Mouse (Mus musculus): Measurements from ENCODE around the gene Pde4b. TPM values are rescaled to one million over a fixed set of nuclear protein-coding genes. Genes with fewer than 3 reads are reported as not detected.

Gene Pde4b
- polyA plus RNA-seq, 1 experiment from 2014 or later = 7.0 TPM

GRCm38 (mm10) chr4:102088235-102088867 lies 1.0 kb downstream of the Pde4b start:
- no peaks in the 10 kb centered on the region for H3K36me3 ChIP-seq (ENCODE audit: control insufficient read depth, insufficient read depth, low read length)
- H3K4me2 ChIP-seq (replicated peaks; ENCODE audit: low read depth, low read length) = peak overlapping the region; percentile 96
- DNase-seq (ENCODE audit: low spot score) (peak; percentile 65), ATAC-seq (ENCODE audit: low FRiP score) (peak; percentile 71)
- peaks cover 9% of the 10 kb centered on the region for H3K27me3 ChIP-seq (ENCODE audit: control insufficient read depth, insufficient read depth, low read length)
- no peak overlapping the region for H3K27ac ChIP-seq (ENCODE audit: low read depth, low read length)
- peak overlapping the region; percentile 59 for H3K9ac ChIP-seq (ENCODE audit: low read depth, low read length)
- peak overlapping the region; percentile 59 for H3K4me3 ChIP-seq (ENCODE audit: low read depth, low read length)
- H3K9me3 ChIP-seq (ENCODE audit: control insufficient read depth, low read length) = no peaks in the 10 kb centered on the region
- WGBS = 33% methylated on average over 15 of the region's 15 CpGs
- no peaks in the 10 kb centered on the region; the same call in 1 of the 2 replicates for H3K4me1 ChIP-seq (replicated peaks; ENCODE audit: control insufficient read depth, insufficient read depth, low read length)

DNA sequence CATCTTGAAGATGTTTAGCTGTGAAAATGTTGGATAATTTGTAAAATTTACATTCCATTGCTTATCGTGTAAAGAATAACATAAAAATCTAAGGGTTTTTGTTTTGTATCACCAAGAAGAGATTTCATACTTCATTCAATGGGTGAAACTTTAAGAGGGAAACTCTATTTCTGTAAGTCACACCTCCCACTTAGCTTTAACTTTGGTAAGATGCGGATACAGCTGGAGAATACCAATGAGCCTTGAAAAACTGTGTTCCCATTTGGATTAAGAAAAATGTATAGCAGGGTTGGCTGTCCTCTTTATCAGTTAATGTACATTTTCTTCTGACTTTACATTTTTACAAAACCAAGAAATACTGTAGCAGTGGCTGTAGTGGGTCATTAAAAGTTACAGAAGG lies 8.5 kb downstream of the Pde4b start:
- Histone ChIP-seq H3K9me3 (ENCODE audit: control insufficient read depth, low read length) (no peaks in the 10 kb centered on the region), H3K27ac (ENCODE audit: low read depth, low read length) (no peak overlapping the region), H3K9ac (ENCODE audit: low read depth, low read length) (no peak overlapping the region), H3K4me2 (replicated peaks; ENCODE audit: low read depth, low read length) (no peak overlapping the region), H3K4me3 (ENCODE audit: low read depth, low read length) (no peak overlapping the region), H3K4me1 (replicated peaks; ENCODE audit: control insufficient read depth, insufficient read depth, low read length) (no peaks in the 10 kb centered on the region), H3K27me3 (ENCODE audit: control insufficient read depth, insufficient read depth, low read length) (no peaks in the 10 kb centered on the region), H3K36me3 (ENCODE audit: control insufficient read depth, insufficient read depth, low read length) (no peaks in the 10 kb centered on the region)
- DNase-seq (ENCODE audit: low spot score) = no peak
- ATAC-seq (ENCODE audit: low FRiP score) = no peak
- 91% methylated on average over 2 of the region's 2 CpGs for WGBS

GRCm38 (mm10) chr4:102102241-102102640 lies 14.9 kb downstream of the Pde4b start:
- H3K9ac ChIP-seq (ENCODE audit: low read depth, low read length) = no peak overlapping the region
- no peak overlapping the region for H3K4me3 ChIP-seq (ENCODE audit: low read depth, low read length)
- no peaks in the 10 kb centered on the region for H3K4me1 ChIP-seq (replicated peaks; ENCODE audit: control insufficient read depth, insufficient read depth, low read length)
- DNase-seq (ENCODE audit: low spot score) (no peak), ATAC-seq (ENCODE audit: low FRiP score) (no peak)
- H3K36me3 ChIP-seq (ENCODE audit: control insufficient read depth, insufficient read depth, low read length) = no peaks in the 10 kb centered on the region
- no peaks in the 10 kb centered on the region for H3K9me3 ChIP-seq (ENCODE audit: control insufficient read depth, low read length)
- WGBS = 82% methylated on average over 4 of the region's 4 CpGs
- no peak overlapping the region for H3K27ac ChIP-seq (ENCODE audit: low read depth, low read length)
- H3K4me2 ChIP-seq (replicated peaks; ENCODE audit: low read depth, low read length) = no peak overlapping the region
- no peaks in the 10 kb centered on the region for H3K27me3 ChIP-seq (ENCODE audit: control insufficient read depth, insufficient read depth, low read length)

DNA sequence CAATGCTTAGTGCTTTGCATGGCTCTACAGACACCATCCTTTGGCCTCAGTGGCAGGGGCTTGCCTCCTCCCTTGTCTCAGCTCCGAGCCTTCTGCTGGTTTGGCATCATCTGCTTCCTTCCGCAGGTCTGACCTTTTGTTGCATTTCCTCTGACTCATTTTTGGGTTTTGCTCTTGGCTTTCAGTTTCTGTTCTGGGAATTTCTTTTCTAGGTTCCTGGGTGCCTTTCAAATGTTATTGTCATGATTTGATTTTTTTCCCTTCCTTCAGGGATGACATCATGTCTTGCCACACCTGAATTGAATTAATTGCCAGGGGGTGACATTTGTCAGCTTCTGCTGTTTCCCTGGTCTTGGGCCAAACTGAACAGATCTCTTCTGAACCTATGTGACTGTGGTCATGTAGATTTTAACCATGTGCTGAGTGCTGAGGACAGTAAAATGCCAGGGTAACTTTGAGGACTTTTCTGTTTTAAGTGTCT lies 17.2 kb downstream of the Pde4b start:
- Histone ChIP-seq H3K9me3 (ENCODE audit: control insufficient read depth, low read length) (no peaks in the 10 kb centered on the region), H3K4me2 (replicated peaks; ENCODE audit: low read depth, low read length) (no peak overlapping the region), H3K4me1 (replicated peaks; ENCODE audit: control insufficient read depth, insufficient read depth, low read length) (no peaks in the 10 kb centered on the region), H3K27me3 (ENCODE audit: control insufficient read depth, insufficient read depth, low read length) (no peaks in the 10 kb centered on the region), H3K27ac (ENCODE audit: low read depth, low read length) (no peak overlapping the region), H3K4me3 (ENCODE audit: low read depth, low read length) (no peak overlapping the region), H3K9ac (ENCODE audit: low read depth, low read length) (no peak overlapping the region), H3K36me3 (ENCODE audit: control insufficient read depth, insufficient read depth, low read length) (no peaks in the 10 kb centered on the region)
- WGBS = 91% methylated on average over 2 of the region's 2 CpGs
- DNase-seq (ENCODE audit: low spot score) (no peak), ATAC-seq (ENCODE audit: low FRiP score) (no peak)

GRCm38 (mm10) chr4:102106771-102107170 lies 19.4 kb downstream of the Pde4b start:
- Histone ChIP-seq H3K36me3 (ENCODE audit: control insufficient read depth, insufficient read depth, low read length) (no peaks in the 10 kb centered on the region), H3K4me1 (replicated peaks; ENCODE audit: control insufficient read depth, insufficient read depth, low read length) (no peaks in the 10 kb centered on the region), H3K4me3 (ENCODE audit: low read depth, low read length) (no peak overlapping the region), H3K9me3 (ENCODE audit: control insufficient read depth, low read length) (no peaks in the 10 kb centered on the region), H3K9ac (ENCODE audit: low read depth, low read length) (no peak overlapping the region), H3K27ac (ENCODE audit: low read depth, low read length) (no peak overlapping the region), H3K27me3 (ENCODE audit: control insufficient read depth, insufficient read depth, low read length) (no peaks in the 10 kb centered on the region), H3K4me2 (replicated peaks; ENCODE audit: low read depth, low read length) (no peak overlapping the region)
- 92% methylated on average over 6 of the region's 6 CpGs for WGBS
- DNase-seq (ENCODE audit: low spot score) (no peak), ATAC-seq (ENCODE audit: low FRiP score) (no peak)

DNA sequence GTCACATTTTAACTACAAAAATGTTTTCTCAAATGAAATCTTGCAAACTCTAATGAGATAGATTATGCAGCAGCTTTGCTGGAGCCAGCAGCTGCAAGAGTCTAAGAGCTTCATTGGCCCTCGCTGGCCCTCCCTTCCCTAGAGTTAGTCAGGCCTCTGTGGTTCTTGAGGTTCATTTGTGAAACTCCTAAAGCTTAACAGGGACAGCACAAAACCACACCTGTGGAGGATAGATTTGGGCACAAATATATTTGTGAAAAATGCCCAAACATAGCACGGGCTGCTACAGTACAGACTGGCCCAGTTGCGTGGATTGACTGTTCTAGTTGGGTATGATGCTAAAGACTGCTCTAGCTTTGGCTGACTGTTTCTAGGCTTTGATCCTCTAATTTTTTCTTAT lies 32.1 kb downstream of the Pde4b start:
- WGBS = 95% methylated on average over 3 of the region's 3 CpGs
- no peak overlapping the region for H3K4me2 ChIP-seq (replicated peaks; ENCODE audit: low read depth, low read length)

GRCm38 (mm10) chr4:102136366-102136849 lies 49.1 kb downstream of the Pde4b start:
- Histone ChIP-seq H3K4me3 (ENCODE audit: low read depth, low read length) (no peak overlapping the region), H3K9ac (ENCODE audit: low read depth, low read length) (no peak overlapping the region), H3K4me2 (replicated peaks; ENCODE audit: low read depth, low read length) (no peak overlapping the region), H3K27me3 (ENCODE audit: control insufficient read depth, insufficient read depth, low read length) (no peaks in the 10 kb centered on the region), H3K9me3 (ENCODE audit: control insufficient read depth, low read length) (no peaks in the 10 kb centered on the region), H3K36me3 (ENCODE audit: control insufficient read depth, insufficient read depth, low read length) (no peaks in the 10 kb centered on the region), H3K4me1 (replicated peaks; ENCODE audit: control insufficient read depth, insufficient read depth, low read length) (no peaks in the 10 kb centered on the region), H3K27ac (ENCODE audit: low read depth, low read length) (no peak overlapping the region)
- ATAC-seq (ENCODE audit: low FRiP score) (no peak), DNase-seq (ENCODE audit: low spot score) (no peak)
- WGBS = 70% methylated on average over 3 of the region's 3 CpGs

More for the DNA sequence above, 32.1 kb downstream of the Pde4b start:
- Histone ChIP-seq H3K4me1 (replicated peaks; ENCODE audit: control insufficient read depth, insufficient read depth, low read length) (no peaks in the 10 kb centered on the region), H3K4me3 (ENCODE audit: low read depth, low read length) (no peak overlapping the region), H3K36me3 (ENCODE audit: control insufficient read depth, insufficient read depth, low read length) (no peaks in the 10 kb centered on the region), H3K27ac (ENCODE audit: low read depth, low read length) (no peak overlapping the region), H3K9ac (ENCODE audit: low read depth, low read length) (no peak overlapping the region), H3K9me3 (ENCODE audit: control insufficient read depth, low read length) (no peaks in the 10 kb centered on the region), H3K27me3 (ENCODE audit: control insufficient read depth, insufficient read depth, low read length) (no peaks in the 10 kb centered on the region)
- ATAC-seq (ENCODE audit: low FRiP score) (no peak), DNase-seq (ENCODE audit: low spot score) (no peak)

- no peaks in the 10 kb centered on the region for H3K9me3 ChIP-seq (ENCODE audit: control insufficient read depth, low read length)
- H3K27me3 ChIP-seq (ENCODE audit: control insufficient read depth, insufficient read depth, low read length) = no peaks in the 10 kb centered on the region
- H3K9ac ChIP-seq (ENCODE audit: low read depth, low read length) = no peak overlapping the region
- H3K4me1 ChIP-seq (replicated peaks; ENCODE audit: control insufficient read depth, insufficient read depth, low read length) = no peaks in the 10 kb centered on the region
- no peaks in the 10 kb centered on the region for H3K36me3 ChIP-seq (ENCODE audit: control insufficient read depth, insufficient read depth, low read length)
- H3K4me3 ChIP-seq (ENCODE audit: low read depth, low read length) = no peak overlapping the region
- ATAC-seq (ENCODE audit: low FRiP score) (no peak), DNase-seq (ENCODE audit: low spot score) (no peak)
- WGBS = 73% methylated on average over 4 of the region's 4 CpGs
- no peak overlapping the region for H3K27ac ChIP-seq (ENCODE audit: low read depth, low read length)
- no peak overlapping the region for H3K4me2 ChIP-seq (replicated peaks; ENCODE audit: low read depth, low read length)
These were observed 51.0 kb downstream of the Pde4b start for GRCm38 (mm10) chr4:102138346-102138745.

DNA sequence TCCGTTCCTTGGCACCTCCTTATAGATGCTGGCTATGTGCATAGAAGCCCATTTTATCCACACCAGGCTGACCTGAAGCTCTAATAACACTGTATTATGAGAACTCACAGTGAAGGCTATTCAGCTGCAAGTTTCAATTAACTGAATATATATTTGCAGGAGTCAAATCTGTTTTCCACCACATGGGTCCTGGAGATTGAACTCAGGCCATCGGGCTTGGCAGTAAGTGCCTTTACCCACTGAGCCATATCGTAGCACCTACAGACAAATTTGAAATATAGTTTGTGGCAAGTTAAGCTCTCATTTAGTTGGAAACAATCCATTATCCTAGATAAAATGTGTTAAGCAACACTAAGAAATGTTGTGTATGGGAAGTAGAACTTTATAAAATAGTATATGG lies 53.9 kb downstream of the Pde4b start:
- Histone ChIP-seq H3K9ac (ENCODE audit: low read depth, low read length) (no peak overlapping the region), H3K27ac (ENCODE audit: low read depth, low read length) (no peak overlapping the region), H3K4me3 (ENCODE audit: low read depth, low read length) (no peak overlapping the region), H3K4me1 (replicated peaks; ENCODE audit: control insufficient read depth, insufficient read depth, low read length) (no peaks in the 10 kb centered on the region), H3K27me3 (ENCODE audit: control insufficient read depth, insufficient read depth, low read length) (no peaks in the 10 kb centered on the region), H3K4me2 (replicated peaks; ENCODE audit: low read depth, low read length) (no peak overlapping the region), H3K9me3 (ENCODE audit: control insufficient read depth, low read length) (no peaks in the 10 kb centered on the region), H3K36me3 (ENCODE audit: control insufficient read depth, insufficient read depth, low read length) (no peaks in the 10 kb centered on the region)
- 94% methylated on average over 3 of the region's 3 CpGs for WGBS
- no peak for ATAC-seq (ENCODE audit: low FRiP score)
- DNase-seq (ENCODE audit: low spot score) = no peak

All from hindbrain, embryonic 11.5 days (tissue).